Mouse (Mus musculus) hindlimb bud, embryonic 11.5 days (tissue): Measurements from ENCODE around the gene Eif3f.

Source experiments
- DNase-seq: peaks from one replicate; pipeline ENCODE4 v3.0.0-alpha.2; 2012; ENCODE audit warnings: low read depth, low spot score; ENCODE audit errors: extremely low spot score

Gene Eif3f

DNA sequence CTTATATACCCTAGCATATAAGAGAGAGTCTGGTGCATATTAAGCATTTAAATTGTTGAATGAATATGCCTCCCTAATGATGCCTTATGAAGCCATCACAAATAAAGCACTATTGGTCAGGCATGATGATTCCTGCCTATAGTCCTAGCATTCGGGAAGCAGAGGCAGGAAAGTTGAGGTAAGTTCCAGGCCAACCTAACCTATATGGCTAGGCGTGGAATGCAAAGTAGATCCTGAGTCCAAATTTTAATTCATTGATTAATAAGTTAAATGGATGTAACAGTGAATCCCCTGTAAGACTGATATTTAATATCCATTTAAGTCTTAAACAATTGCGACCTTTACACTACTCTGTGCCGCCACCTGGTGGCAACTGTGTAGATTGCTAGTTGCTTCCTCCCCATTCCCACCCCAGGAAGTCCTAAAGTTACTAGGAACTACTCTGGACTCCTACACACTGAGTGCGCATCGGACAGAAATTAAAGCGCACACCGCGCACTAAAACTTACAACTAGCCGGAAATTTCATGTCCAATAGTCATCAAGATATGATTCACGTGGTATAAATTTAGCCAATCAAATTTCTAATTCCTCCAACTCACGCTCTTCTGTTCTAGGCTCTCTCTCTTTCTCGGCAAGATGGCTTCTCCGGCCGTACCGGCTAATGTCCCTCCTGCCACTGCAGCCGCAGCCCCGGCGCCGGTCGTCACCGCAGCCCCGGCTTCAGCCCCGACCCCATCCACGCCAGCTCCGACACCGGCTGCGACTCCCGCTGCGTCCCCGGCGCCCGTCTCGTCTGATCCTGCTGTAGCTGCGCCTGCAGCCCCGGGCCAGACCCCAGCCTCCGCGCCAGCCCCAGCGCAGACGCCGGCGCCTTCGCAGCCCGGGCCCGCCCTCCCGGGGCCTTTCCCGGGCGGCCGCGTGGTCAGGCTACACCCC is at the start of gene Eif3f:
TSS of gene Eif3f (plus strand) at position 624 of the 938 bp plus-strand sequence.
- peak; percentile 98 for DNase-seq

DNA sequence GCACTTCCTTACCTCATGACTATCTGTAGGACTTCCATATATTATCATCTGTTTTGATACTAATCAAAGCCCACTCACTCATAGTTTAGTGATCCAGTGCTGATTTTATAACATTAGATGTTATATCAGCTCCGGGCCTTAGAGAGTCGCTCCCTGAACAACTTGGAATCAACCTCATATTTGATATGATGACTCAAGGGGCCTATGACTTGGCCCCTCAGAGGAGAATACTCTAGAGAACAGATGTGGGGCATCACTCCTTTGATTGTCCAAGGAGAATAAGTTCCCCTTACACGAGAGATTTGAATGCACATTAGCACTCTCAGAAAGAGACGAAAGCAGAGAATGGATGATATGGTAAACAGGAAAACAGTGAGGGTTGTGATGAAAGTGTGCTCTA is 49.3 kb upstream of the Eif3f start, which contains the start of gene Olfr518:
TSS of gene Olfr518 (minus strand) at position 101 of the 400 bp plus-strand sequence.
- DNase-seq, result no peak

DNA sequence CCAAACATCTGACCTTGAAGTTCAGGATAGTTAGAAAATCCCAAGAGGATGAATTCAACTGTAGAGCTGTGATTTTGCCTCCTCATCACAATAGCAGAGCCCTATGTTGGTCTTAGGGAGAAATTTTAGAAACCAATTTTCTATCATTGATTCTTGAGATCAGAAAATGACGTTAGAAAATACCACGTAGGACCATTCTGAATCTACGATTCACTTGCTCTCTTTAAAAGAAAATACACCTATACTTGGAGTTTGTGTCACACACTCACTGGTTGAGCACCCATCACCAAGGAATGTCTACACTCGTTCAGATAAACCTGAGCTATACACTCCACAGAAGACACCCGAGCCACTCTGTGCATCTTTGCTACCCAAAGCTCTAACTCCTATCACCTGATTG is 39.9 kb upstream of the Eif3f start, which contains the start of gene Olfr519:
TSS of gene Olfr519 (minus strand) at position 101 of the 400 bp plus-strand sequence.
- DNase-seq, result no peak

DNA sequence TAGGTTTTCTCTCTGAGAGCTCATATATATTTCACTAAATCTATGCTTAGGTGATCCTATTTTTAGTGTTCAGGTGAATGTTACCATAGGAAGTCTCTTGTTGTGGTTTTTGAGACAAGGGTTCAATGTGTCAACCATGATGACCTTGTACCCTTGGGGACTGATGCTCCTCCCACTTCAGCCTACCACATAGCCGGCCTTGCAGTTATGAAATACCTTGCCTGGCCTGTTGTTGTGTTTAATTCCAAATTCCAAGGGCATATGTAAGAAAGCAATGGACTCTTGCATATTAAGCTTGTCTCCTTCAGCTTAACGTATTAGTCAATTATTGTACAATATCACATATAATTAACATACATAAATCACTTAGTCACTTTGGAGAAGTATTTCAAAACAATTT is 30.2 kb upstream of the Eif3f start:
- no peak for DNase-seq

- DNase-seq, result no peak
Observed at GRCm38 (mm10) chr7:108927043-108927442, 7.2 kb upstream of the Eif3f start.

GRCm38 (mm10) chr7:108928280-108929188 is 5.7 kb upstream of the Eif3f start:
- no peak for DNase-seq

DNA sequence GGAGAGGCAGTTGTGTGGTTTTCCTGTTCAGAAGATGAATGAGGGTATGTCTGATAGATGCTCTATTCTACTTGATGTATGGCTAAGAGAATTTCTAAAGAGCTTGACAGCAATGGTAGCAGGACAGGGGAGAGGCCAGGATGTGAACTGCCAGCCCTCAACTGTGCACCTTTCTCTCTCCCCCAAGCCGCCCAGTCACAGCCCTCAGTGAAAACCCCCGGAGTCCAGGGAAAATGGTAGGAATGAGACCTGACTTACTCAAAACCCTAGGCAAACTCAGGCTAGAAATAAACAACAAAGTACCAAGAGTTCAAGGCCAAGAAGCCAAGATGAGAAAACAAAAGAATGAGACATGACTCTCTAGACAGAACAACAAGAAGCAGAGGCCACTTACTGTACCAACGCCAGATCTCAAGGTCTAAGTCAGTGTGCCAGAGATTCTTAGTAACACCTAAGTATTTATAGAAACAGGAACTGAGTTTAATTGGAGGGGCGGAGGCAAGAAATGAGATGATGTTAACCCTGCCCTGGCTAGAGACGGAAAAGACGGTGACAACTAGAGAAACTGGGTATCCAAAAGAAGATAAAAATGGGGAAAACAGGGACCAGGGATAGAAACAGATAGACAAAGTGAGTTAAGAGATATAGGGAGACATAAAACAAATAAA is 4.4 kb upstream of the Eif3f start, which contains the start of gene Nlrp10:
TSS of gene Nlrp10 (minus strand) at position 453 of the 668 bp plus-strand sequence.
- DNase-seq, result no peak

DNA sequence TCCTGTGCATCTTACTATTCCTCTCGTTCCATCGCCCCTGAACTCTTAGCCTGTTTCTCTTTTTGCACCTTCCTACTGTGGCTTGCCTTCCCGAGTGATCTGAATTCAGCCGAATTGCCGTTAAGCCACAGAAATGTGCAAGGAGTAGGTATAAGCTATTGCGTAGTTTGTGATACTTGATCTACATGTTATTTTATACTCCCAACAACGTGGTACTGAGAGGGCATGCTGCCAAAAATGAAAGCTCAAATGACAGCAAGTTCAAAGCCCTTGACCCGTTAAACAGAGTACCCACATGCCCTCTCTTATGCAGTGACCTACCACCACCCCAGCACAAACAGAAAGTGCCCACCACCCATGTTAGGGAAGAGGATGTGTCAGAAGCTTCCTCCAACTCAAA is 619 bp downstream of the Eif3f start:
- DNase-seq, result no peak

DNA sequence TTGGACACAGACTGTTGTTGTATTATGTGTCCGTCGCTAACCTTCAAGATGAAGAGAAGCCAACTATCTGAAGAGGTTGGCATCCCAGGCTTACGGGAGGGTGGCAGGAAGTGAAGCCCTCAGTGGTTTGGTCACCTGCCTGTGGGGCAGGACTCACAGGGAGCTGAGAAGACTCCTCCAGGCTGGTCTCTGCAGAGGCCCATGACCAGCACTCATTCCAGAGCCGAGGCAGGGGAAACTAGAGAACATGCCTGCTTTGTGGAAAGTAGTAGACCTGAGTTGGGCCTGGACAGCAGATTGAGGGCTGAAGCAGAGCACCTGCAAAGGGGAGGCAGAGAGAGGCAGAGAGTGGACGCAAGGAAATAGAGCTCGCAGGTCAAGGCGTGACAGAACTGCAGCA is 1.2 kb downstream of the Eif3f start:
- DNase-seq, result no peak

GRCm38 (mm10) chr7:108936591-108936990 is 2.4 kb downstream of the Eif3f start:
- no peak for DNase-seq

DNA sequence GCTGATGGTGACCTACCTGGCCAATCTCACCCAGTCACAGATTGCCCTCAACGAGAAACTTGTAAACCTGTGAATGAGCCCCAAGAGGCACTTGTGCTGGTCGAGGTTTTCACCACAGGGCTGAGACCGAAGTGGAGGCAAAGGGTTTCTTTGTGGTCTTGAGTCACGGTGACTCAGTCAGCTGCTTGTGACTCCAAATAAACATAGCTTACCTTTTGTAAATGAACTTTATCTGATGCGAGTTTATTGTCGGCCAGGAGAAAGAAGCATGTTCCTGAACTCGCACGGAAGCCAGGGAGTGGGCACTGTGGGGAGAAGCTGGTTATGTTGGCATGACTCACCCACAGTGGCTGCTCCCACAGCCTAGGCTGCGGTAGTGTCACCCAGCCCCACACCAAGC is 7.2 kb downstream of the Eif3f start:
- DNase-seq, result no peak

DNA sequence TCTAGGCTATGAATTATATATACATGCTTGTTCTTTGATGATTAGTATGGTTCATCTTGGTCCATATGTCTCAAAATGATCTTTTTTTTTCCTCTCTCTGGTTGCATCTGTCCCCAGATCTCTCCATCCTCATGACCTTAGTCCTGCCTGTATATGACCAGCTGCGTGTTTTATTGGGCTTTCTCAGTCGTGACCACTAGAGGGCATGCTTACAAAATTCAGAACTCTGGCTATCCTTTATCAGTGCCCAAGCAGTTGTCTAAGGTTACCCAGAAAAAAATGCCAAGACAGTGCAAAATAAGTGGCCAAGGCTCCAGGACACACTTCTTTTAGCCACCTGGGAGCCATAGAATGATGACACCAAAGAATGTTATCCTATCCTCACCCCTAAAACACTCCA is 9.8 kb downstream of the Eif3f start:
- DNase-seq, result no peak

DNA sequence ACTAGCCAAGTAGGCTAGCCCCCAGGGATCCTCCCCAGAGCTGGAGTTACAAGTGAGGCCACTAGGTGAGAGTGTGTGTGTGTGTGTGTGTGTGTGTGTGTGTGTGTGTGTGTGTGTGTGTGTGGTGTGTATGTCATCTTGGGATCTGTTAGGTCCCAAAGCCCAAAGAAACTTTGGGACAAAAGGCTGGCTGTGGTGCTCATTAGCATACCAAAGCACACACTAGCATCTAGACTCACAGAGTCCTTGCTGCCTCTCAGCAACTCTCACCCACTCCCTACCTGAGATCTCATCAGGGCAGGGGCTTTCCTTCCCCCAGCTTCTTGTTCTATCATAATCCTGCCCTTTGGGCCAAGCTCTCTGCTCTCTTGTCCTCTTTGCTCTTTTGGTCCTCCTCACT is 14.4 kb downstream of the Eif3f start:
- DNase-seq, result no peak

DNA sequence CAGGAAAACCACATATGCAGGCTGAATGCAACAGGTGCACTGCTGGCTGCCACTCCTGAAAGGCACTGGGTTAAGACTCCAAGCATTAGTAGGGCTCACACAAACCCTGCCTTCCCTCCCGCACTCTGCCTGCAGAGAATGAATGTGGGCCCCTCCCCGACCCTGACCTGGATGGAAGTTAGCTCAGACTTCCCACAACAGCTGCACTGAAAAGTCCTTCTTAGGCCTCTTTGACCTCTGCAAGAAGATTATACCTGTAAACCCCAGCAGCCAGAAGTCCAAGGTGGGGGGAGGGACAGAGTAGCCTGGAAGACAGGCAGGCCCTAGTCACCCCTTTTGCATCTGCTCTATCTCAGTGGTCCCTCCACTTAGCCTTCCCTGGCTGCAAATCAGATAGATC is 15.1 kb downstream of the Eif3f start:
- no peak for DNase-seq

DNA sequence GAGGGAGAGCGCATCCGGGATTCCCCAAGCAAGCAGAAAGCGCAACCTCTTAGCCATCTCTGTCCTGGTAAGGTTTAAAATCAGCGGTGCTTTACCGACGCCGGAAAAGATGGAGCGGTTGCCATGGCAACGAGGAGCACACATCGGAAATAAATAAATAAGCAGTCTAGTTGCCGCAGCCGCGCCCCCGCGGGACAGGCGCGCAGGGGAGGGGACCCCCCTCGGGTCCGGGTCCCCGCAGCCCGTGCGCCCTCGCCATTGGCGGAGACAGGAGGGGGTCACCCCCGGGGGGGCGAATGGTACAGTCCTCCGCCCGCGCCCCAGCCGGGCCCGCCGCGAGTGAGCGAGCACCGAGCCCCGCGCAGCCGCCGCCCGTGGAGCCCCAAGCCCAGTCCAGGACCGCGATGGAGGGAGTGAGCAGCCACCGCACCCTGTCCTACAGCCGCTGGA is 16.1 kb downstream of the Eif3f start, which contains the start of gene Tub:
TSS of gene Tub (plus strand) at position 27 of the 450 bp plus-strand sequence.
- no peak for DNase-seq

DNA sequence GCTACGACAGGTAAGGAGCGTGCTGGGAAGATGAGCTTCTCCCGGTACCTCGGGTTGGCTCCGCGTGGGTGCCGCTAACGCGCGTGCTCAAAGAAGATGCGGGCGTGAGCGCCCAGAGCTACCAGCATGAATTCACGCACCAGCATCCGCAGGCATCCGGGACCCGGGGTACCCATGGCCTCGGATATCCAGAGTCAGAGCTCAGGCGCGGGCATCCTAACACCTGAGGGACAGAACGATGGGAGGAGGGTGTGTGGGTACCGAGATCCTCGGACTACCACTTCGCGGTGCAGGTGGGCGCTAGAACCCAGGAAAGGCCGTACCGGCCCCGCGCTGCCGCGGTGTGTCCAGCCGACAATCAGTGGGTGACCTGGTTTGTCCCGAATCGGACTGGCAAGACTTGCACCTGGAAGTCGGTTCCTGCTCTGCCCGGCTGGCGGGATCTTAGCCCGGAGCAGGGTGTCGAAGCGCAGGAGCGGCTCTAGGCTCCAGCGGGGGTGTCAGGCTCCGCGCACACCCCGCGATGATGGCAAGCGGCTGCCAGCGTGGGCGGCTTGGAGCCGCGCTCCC is 16.6 kb downstream of the Eif3f start:
- DNase-seq, result no peak

DNA sequence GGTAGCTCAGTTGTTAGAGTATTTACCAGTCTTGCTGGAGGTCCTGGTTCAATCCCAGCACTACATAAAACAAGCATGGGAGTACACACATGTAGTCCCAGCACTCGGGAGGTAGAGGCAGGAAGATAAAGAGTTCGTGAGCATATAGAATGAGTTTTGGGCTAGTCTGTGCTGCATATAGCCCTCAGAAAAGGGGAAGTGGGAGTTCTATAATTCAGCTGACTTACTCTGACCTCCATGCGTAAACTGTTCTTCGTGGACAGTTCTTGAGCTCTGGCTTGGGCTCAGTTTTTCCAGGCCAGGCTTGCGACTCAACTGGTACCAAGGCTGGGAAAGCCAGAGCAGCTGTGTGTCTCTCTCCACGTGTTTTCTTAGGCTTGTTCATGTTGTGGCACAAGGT is 18.6 kb downstream of the Eif3f start:
- no peak for DNase-seq

- DNase-seq, result no peak
Observed at GRCm38 (mm10) chr7:108954185-108954584, 20.0 kb downstream of the Eif3f start.

DNA sequence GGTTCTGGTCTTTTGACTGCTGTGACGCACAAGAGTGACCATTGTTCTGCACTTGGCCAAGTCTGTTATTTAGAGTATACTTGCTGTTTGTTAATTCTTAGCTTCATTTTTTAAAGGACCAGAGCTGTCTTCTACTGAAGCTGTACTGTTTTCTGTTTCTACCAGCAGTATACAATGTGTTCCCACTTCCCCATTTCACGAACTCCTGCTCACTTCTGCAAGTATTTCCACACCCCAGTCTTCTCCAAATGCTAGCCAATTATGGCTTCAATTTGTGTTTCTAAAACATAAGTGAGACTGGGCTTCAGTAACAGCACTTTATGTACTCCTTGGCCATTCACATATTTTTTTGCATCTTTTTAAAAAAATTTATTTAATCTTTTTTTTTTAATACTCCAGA is 23.5 kb downstream of the Eif3f start:
- DNase-seq, result no peak

DNA sequence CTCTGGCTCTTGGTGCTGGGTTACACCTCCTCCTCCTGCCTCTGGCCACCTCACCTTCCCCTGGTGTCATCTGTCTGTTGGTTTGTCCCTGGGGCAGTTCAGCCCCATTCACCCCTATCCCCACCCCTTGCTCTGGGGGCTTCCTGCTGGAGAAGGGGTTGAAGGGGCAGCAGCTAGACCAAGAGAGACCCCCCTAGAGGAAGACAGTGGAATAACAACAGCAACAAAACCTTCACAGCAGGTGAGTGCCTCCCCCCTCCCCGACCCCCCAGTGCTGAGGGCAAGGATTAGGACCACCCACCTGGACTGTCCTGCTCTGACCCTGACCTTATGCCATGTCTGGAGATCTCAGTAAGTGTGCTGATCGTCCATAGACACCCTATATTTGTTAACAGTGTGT is 31.8 kb downstream of the Eif3f start:
- no peak for DNase-seq
